Mouse (Mus musculus): ENCODE results near the gene Nol10.

GRCm38 (mm10) chr12:17420168-17420810, 72.0 kb downstream of the Nol10 start:
- TF ChIP-seq CTCF (IDR thresholded peaks at IDR 0.05; ENCODE audit: low read depth, low read length) = no peak
- TF ChIP-seq POLR2A (IDR thresholded peaks at IDR 0.05; ENCODE audit: borderline replicate concordance, low read depth, low read length) = no peak

All from bone marrow macrophage, adult 2 months (primary cell).